Mouse (Mus musculus): Measurements from ENCODE around the gene Ugt1a1. TPM values are rescaled to one million over a fixed set of nuclear protein-coding genes. Genes with fewer than 3 reads are reported as not detected.
"Not testable (repeated sequence)": the region's sequence is repeated elsewhere in the genome, so short reads cannot be mapped to it uniquely, and the experiment has no call there.

The Ugt1a1 gene
- not detected in 2 replicates for polyA plus RNA-seq (2016; fragmentation: Nextera tagmentation; extraction: Ambion mirVana)

DNA sequence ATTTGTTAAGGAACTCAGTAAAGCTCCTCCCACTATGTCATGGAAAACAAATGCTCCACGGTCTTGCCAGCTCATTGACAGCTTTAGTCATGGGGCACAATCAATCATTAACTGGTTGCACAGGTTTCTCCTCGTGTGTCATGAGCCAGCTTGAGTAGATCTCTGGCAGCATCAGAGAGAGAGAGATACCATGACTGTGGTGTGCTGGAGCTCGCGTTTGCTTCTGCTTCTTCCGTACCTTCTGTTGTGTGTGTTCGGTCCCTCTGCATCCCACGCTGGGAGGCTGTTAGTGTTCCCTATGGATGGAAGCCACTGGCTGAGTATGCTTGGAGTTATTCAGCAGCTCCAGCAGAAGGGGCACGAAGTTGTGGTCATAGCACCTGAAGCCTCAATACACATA is at the start of gene Ugt1a1:
Gene Ugt1a1, plus strand, starts transcription at position 148 of the 400 bp plus-strand sequence.
- no peak within 1 kb of the TSS for H3K4me2 ChIP-seq
- H3K4me3 ChIP-seq: no peak within 1 kb of the TSS
- peaks cover 18% of the 10 kb centered on the region for H3K4me1 ChIP-seq
- no peak within 1 kb of the TSS for H3K9ac ChIP-seq
- H3K9me3 ChIP-seq (replicated peaks): peaks cover 46% of the 10 kb centered on the region
- WGBS (ENCODE audit: insufficient replicate concordance): 54% methylated on average over 8 of the region's 8 CpGs
- H3K27me3 ChIP-seq (replicated peaks): no peaks in the 10 kb centered on the region
- no peak for ATAC-seq
- H3K36me3 ChIP-seq: no peaks in the 10 kb centered on the region
- H3K27ac ChIP-seq: no peak within 1 kb of the TSS

- Histone ChIP-seq H3K4me1 (no peaks in the 10 kb centered on the region), H3K9ac (no peak within 1 kb of the TSS), H3K27me3 (replicated peaks) (no peaks in the 10 kb centered on the region), H3K4me3 (no peak within 1 kb of the TSS), H3K4me2 (no peak within 1 kb of the TSS), H3K36me3 (no peaks in the 10 kb centered on the region), H3K27ac (no peak within 1 kb of the TSS), H3K9me3 (replicated peaks) (0 out of 2 replicates have a peak, but pooled peaks cover under 1% of the 10 kb centered on the region)
- WGBS (ENCODE audit: insufficient replicate concordance): 68% methylated on average over 5 of the region's 5 CpGs
- no peak for ATAC-seq
Measured at GRCm38 (mm10) chr1:88165711-88166110, 46.0 kb upstream of the Ugt1a1 start, which contains the start of gene Ugt1a5. Gene Ugt1a5 (plus strand): TSS chr1:88166012.

- H3K36me3 ChIP-seq; H3K4me1 ChIP-seq; H3K4me3 ChIP-seq; H3K9ac ChIP-seq; H3K4me2 ChIP-seq; ATAC-seq; H3K27ac ChIP-seq; H3K27me3 ChIP-seq (replicated peaks): not testable (repeated sequence)
- WGBS (ENCODE audit: insufficient replicate concordance): 75% methylated on average over 7 of the region's 7 CpGs
- peaks cover 23% of the 10 kb centered on the region for H3K9me3 ChIP-seq (replicated peaks)
Measured at GRCm38 (mm10) chr1:88172190-88172589, 39.6 kb upstream of the Ugt1a1 start.

DNA sequence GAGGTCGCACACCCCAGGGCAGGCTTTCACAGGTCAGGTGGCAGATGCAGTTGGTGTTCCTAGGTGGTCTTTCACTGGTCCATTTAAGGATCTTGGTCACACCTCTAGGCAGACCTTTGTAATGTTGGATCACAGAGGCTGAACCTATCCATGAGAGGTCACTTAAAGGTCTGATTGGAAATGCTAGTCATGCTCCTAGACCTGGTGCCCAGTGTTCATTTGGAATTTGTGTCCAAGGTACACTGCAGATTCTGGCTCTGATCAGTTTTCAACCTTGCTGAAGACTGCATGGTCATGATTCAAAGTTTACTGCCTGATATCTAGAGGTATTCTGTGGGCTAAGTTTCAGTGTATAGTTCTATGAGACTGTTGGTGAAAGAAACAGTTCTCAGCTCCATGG is 32.1 kb upstream of the Ugt1a1 start:
- Histone ChIP-seq H3K27ac (no peak overlapping the region), H3K27me3 (replicated peaks) (no peaks in the 10 kb centered on the region), H3K4me3 (no peak overlapping the region), H3K4me1 (no peaks in the 10 kb centered on the region), H3K9me3 (replicated peaks) (peaks cover 25% of the 10 kb centered on the region), H3K9ac (no peak overlapping the region), H3K4me2 (no peak overlapping the region), H3K36me3 (no peaks in the 10 kb centered on the region)
- WGBS (ENCODE audit: insufficient replicate concordance): 67% methylated on average over 1 of the region's 1 CpGs
- no peak for ATAC-seq

GRCm38 (mm10) chr1:88186325-88186935 is 25.3 kb upstream of the Ugt1a1 start:
- H3K27ac ChIP-seq: no peak overlapping the region
- ATAC-seq: no peak
- no peak overlapping the region for H3K9ac ChIP-seq
- 68% methylated on average over 5 of the region's 5 CpGs for WGBS (ENCODE audit: insufficient replicate concordance)
- H3K4me2 ChIP-seq: no peak overlapping the region
- no peaks in the 10 kb centered on the region for H3K27me3 ChIP-seq (replicated peaks)
- H3K9me3 ChIP-seq (replicated peaks): no peaks in the 10 kb centered on the region
- no peaks in the 10 kb centered on the region for H3K36me3 ChIP-seq
- H3K4me3 ChIP-seq: no peak overlapping the region
- H3K4me1 ChIP-seq: no peaks in the 10 kb centered on the region

- Histone ChIP-seq H3K36me3 (no peaks in the 10 kb centered on the region), H3K27me3 (replicated peaks) (no peaks in the 10 kb centered on the region), H3K9me3 (replicated peaks) (no peaks in the 10 kb centered on the region), H3K4me2 (no peak overlapping the region), H3K4me3 (no peak overlapping the region), H3K27ac (no peak overlapping the region), H3K4me1 (no peaks in the 10 kb centered on the region), H3K9ac (no peak overlapping the region)
- WGBS (ENCODE audit: insufficient replicate concordance): 64% methylated on average over 3 of the region's 3 CpGs
- no peak for ATAC-seq
Measured at GRCm38 (mm10) chr1:88192136-88192535, 19.6 kb upstream of the Ugt1a1 start.

- 80% methylated on average over 1 of the region's 1 CpGs for WGBS (ENCODE audit: insufficient replicate concordance)
- no peak overlapping the region for H3K4me2 ChIP-seq
- H3K27ac ChIP-seq: no peak overlapping the region
- peaks cover 14% of the 10 kb centered on the region for H3K27me3 ChIP-seq (replicated peaks)
- H3K9me3 ChIP-seq (replicated peaks): no peaks in the 10 kb centered on the region
- H3K9ac ChIP-seq: no peak overlapping the region
- ATAC-seq: no peak
- no peak overlapping the region for H3K4me3 ChIP-seq
- no peaks in the 10 kb centered on the region for H3K4me1 ChIP-seq
- no peaks in the 10 kb centered on the region for H3K36me3 ChIP-seq
Measured at GRCm38 (mm10) chr1:88195687-88196086, 16.1 kb upstream of the Ugt1a1 start.

- no peak overlapping the region for H3K27ac ChIP-seq
- H3K36me3 ChIP-seq: no peaks in the 10 kb centered on the region
- no peak overlapping the region for H3K9ac ChIP-seq
- no peak overlapping the region for H3K4me3 ChIP-seq
- H3K4me2 ChIP-seq: no peak overlapping the region
- H3K27me3 ChIP-seq (replicated peaks): peaks cover 14% of the 10 kb centered on the region
- no peaks in the 10 kb centered on the region for H3K9me3 ChIP-seq (replicated peaks)
- no peak for ATAC-seq
- no peaks in the 10 kb centered on the region for H3K4me1 ChIP-seq
- 49% methylated on average over 3 of the region's 3 CpGs for WGBS (ENCODE audit: insufficient replicate concordance)
Measured at GRCm38 (mm10) chr1:88197443-88197842, 14.3 kb upstream of the Ugt1a1 start.

DNA sequence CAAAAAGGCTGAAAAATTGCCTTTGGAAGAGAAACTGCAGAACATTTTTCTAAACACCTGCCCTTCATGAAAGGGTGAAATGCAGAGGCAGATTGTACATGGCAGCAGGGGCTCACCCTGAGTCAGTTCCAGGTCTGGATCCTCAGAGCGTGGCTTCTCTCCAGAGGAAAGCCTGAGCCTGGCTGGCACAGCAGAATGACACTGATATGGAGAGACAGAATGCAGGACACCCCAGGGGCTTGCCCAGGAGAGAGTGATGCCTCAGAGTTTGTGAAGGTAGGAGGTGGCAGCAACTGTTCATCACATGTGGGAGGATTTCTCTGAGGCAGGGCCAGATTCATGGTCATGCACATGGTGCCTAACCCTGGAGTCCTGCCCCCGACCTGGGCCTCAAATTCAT is 11.8 kb upstream of the Ugt1a1 start:
- H3K27me3 ChIP-seq (replicated peaks): peaks cover 14% of the 10 kb centered on the region
- 59% methylated on average over 2 of the region's 2 CpGs for WGBS (ENCODE audit: insufficient replicate concordance)
- H3K4me1 ChIP-seq: peaks cover 7% of the 10 kb centered on the region
- no peak overlapping the region for H3K27ac ChIP-seq
- ATAC-seq: no peak
- no peak overlapping the region for H3K4me3 ChIP-seq
- H3K9me3 ChIP-seq (replicated peaks): no peaks in the 10 kb centered on the region
- H3K9ac ChIP-seq: no peak overlapping the region
- no peaks in the 10 kb centered on the region for H3K36me3 ChIP-seq
- H3K4me2 ChIP-seq: no peak overlapping the region

- H3K36me3 ChIP-seq: no peaks in the 10 kb centered on the region
- WGBS (ENCODE audit: insufficient replicate concordance): 69% methylated on average over 7 of the region's 7 CpGs
- H3K9me3 ChIP-seq (replicated peaks): no peaks in the 10 kb centered on the region
- H3K27me3 ChIP-seq (replicated peaks): peaks cover 14% of the 10 kb centered on the region
- H3K4me3 ChIP-seq: no peak within 1 kb of the TSS
- H3K27ac ChIP-seq: no peak within 1 kb of the TSS
- no peak within 1 kb of the TSS for H3K9ac ChIP-seq
- no peak for ATAC-seq
- H3K4me1 ChIP-seq: peaks cover 11% of the 10 kb centered on the region
- no peak within 1 kb of the TSS for H3K4me2 ChIP-seq
Measured at GRCm38 (mm10) chr1:88200456-88200855, 11.3 kb upstream of the Ugt1a1 start, which contains the start of gene Ugt1a2. Gene Ugt1a2 (plus strand): TSS chr1:88200601.

GRCm38 (mm10) chr1:88205294-88205922 is 6.4 kb upstream of the Ugt1a1 start, which contains the start of gene Dnajb3:
Gene Dnajb3 (minus strand): TSS chr1:88205782.
- WGBS (ENCODE audit: insufficient replicate concordance): 5% methylated on average over 62 of the region's 62 CpGs
- peak; percentile 89 for ATAC-seq
- peaks cover 42% of the 10 kb centered on the region for H3K4me1 ChIP-seq
- peak within 1 kb of the TSS; percentile 66 for H3K4me3 ChIP-seq
- H3K4me2 ChIP-seq: peak within 1 kb of the TSS; percentile 87
- H3K9me3 ChIP-seq (replicated peaks): no peaks in the 10 kb centered on the region
- no peaks in the 10 kb centered on the region for H3K36me3 ChIP-seq
- H3K9ac ChIP-seq: peak within 1 kb of the TSS; percentile 82
- H3K27ac ChIP-seq: peak within 1 kb of the TSS; percentile 94
- 0 out of 2 replicates have a peak, but pooled peaks cover 2% of the 10 kb centered on the region for H3K27me3 ChIP-seq (replicated peaks)

DNA sequence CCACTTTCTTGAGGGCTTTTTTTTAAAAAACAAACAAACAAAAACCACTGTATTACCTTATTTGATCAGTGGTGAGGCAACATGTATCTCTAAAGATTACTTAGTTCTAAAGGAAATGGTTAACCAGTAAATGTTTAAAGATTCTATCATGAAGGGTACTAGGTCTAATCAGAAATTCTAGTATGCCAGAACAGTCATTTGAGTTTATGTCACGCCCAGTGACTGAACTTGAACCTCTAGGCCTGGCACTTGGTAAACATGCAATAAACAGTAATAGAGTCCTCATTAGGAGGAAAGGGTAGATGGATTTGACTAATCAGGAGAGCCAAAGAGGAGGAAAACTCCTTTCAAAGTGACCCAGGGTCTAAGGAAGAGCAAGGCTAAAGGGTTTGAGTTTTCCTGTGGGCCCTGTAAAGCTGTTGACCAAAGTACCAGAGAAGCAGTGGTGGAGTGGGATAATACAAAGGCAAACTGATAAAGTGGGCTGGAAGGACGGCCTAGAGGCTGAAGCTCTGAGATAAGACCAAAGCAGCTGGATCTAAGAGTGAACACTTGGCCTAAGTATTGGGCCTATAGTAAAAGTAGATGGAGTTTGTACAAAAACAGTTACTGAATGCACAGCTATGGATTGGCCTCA is 4.8 kb upstream of the Ugt1a1 start:
- peak; percentile 91 for ATAC-seq
- Histone ChIP-seq H3K36me3 (no peaks in the 10 kb centered on the region), H3K27ac (peak overlapping the region; percentile 94), H3K4me3 (no peak overlapping the region), H3K27me3 (replicated peaks) (no peaks in the 10 kb centered on the region), H3K9me3 (replicated peaks) (peaks cover 3% of the 10 kb centered on the region), H3K4me2 (peak overlapping the region; percentile 49), H3K9ac (peak overlapping the region; percentile 39; the same call in 1 of the 2 replicates), H3K4me1 (peaks cover 42% of the 10 kb centered on the region)
- 22% methylated on average over 2 of the region's 2 CpGs for WGBS (ENCODE audit: insufficient replicate concordance)
